Mouse (Mus musculus) heart, embryonic 11.5 days (tissue): Measurements from ENCODE around the gene Iscu. TPM values are rescaled to one million over a fixed set of nuclear protein-coding genes. Genes with fewer than 3 reads are reported as not detected.
A peak's percentile ranks its signal among the peaks of the same experiment; 100 is the strongest.

Source experiments
- ATAC-seq: fragments of 200-750 bp; cut with Nextera tagmentation; replicated peaks from 2 replicates; pipeline ENCODE4 v1.8.0; 2017; ENCODE audit warnings: moderate library complexity; ENCODE audit not compliant: insufficient number of reproducible peaks, low FRiP score, low TSS enrichment
- H3K27ac ChIP-seq: fragments of 300-500 bp; sonication (generic); 2 replicates; pipeline ENCODE4 v1.5.1; 2014; ENCODE audit warnings: mild to moderate bottlenecking, low read depth, low read length
- H3K27me3 ChIP-seq: fragments of 300-500 bp; sonication (generic); 2 replicates; pipeline ENCODE4 v1.6.1; 2014; ENCODE audit warnings: mild to moderate bottlenecking, low read length, mixed read lengths; ENCODE audit not compliant: control insufficient read depth, insufficient read depth
- H3K36me3 ChIP-seq: fragments of 300-500 bp; sonication (generic); 2 replicates; pipeline ENCODE4 v1.6.1; 2014; ENCODE audit warnings: mild to moderate bottlenecking, low read length, moderate library complexity, mixed read lengths; ENCODE audit not compliant: control insufficient read depth, insufficient read depth
- H3K4me1 ChIP-seq: fragments of 300-500 bp; sonication (generic); 2 replicates; pipeline ENCODE4 v1.6.1; 2014; ENCODE audit warnings: low read length; ENCODE audit not compliant: control insufficient read depth, insufficient read depth
- H3K4me2 ChIP-seq: fragments of 300-500 bp; sonication (generic); 2 replicates; pipeline ENCODE4 v1.6.1; 2014; ENCODE audit warnings: mild to moderate bottlenecking, moderate library complexity
- H3K4me3 ChIP-seq: fragments of 300-500 bp; sonication (generic); 2 replicates; pipeline ENCODE4 v1.5.1; 2014; ENCODE audit warnings: low read depth, low read length
- H3K9ac ChIP-seq: fragments of 300-500 bp; sonication (generic); 2 replicates; pipeline ENCODE4 v1.6.1; 2014; ENCODE audit warnings: mild to moderate bottlenecking, low read depth, low read length, moderate library complexity
- H3K9me3 ChIP-seq: fragments of 300-500 bp; sonication (generic); replicated peaks from 2 replicates; pipeline ENCODE4 v1.6.1; 2016; ENCODE audit warnings: low read length; ENCODE audit not compliant: control insufficient read depth
- WGBS: fragments of 180-500 bp; shearing (Covaris S2); extraction: QIAGEN DNeasy Blood & Tissue Kit; methylation state at CpG from one replicate; pipeline ENCODE4 v1.1.7; 2014; ENCODE audit not compliant: insufficient replicate concordance; 5-methylcytosine and 5-hydroxymethylcytosine counted together
- polyA plus RNA-seq: library from polyadenylated mRNA; unstranded; fragments of >200 nt; fragmentation: Nextera tagmentation; extraction: Ambion mirVana; gene quantifications from 2 replicates; pipeline ENCODE4 v1.2.1, GENCODE M21; 2014

The Iscu gene
- 104 and 106 TPM in 2 replicates for polyA plus RNA-seq

GRCm38 (mm10) chr5:113772450-113772895 is at the start of gene Iscu, which contains the start of gene Sart3:
Gene Iscu, plus strand, starts transcription at chr5:113772748.
Gene Sart3, minus strand, starts transcription at chr5:113772510.
- Histone ChIP-seq H3K4me1 (peaks cover 12% of the 10 kb centered on the region), H3K27ac (peak within 1 kb of the TSS; percentile 99), H3K36me3 (peaks cover 16% of the 10 kb centered on the region), H3K9ac (peak within 1 kb of the TSS; percentile 97), H3K9me3 (no peaks in the 10 kb centered on the region), H3K27me3 (no peaks in the 10 kb centered on the region), H3K4me3 (peak within 1 kb of the TSS; percentile 98), H3K4me2 (peak within 1 kb of the TSS; percentile 97)
- ATAC-seq = peak; percentile 87
- WGBS = under 1% methylated on average over 49 of the region's 49 CpGs

GRCm38 (mm10) chr5:113723567-113724237 is 48.8 kb upstream of the Iscu start:
- H3K27ac ChIP-seq = no peak overlapping the region
- 23% methylated on average over 8 of the region's 8 CpGs for WGBS
- no peak overlapping the region for H3K9ac ChIP-seq
- H3K9me3 ChIP-seq = no peaks in the 10 kb centered on the region
- ATAC-seq = no peak
- no peak overlapping the region for H3K4me2 ChIP-seq
- no peak overlapping the region for H3K4me3 ChIP-seq
- no peaks in the 10 kb centered on the region for H3K36me3 ChIP-seq
- peaks cover 7% of the 10 kb centered on the region for H3K27me3 ChIP-seq
- H3K4me1 ChIP-seq = no peaks in the 10 kb centered on the region

GRCm38 (mm10) chr5:113724446-113724845 is 48.1 kb upstream of the Iscu start, which contains the start of gene 1700069L16Rik:
Gene 1700069L16Rik, minus strand, starts transcription at chr5:113724772.
- Histone ChIP-seq H3K4me3 (no peak within 1 kb of the TSS), H3K4me2 (no peak within 1 kb of the TSS), H3K27ac (no peak within 1 kb of the TSS), H3K4me1 (no peaks in the 10 kb centered on the region), H3K9ac (no peak within 1 kb of the TSS), H3K27me3 (peaks cover 7% of the 10 kb centered on the region), H3K36me3 (no peaks in the 10 kb centered on the region), H3K9me3 (no peaks in the 10 kb centered on the region)
- no peak for ATAC-seq
- WGBS = 5% methylated on average over 15 of the region's 15 CpGs

GRCm38 (mm10) chr5:113725417-113725816 is 47.1 kb upstream of the Iscu start:
- no peaks in the 10 kb centered on the region for H3K4me1 ChIP-seq
- H3K9ac ChIP-seq = no peak overlapping the region
- H3K4me2 ChIP-seq = no peak overlapping the region
- H3K27me3 ChIP-seq = peaks cover 7% of the 10 kb centered on the region
- H3K9me3 ChIP-seq = no peaks in the 10 kb centered on the region
- no peak overlapping the region for H3K4me3 ChIP-seq
- no peaks in the 10 kb centered on the region for H3K36me3 ChIP-seq
- H3K27ac ChIP-seq = no peak overlapping the region
- ATAC-seq = no peak
- 72% methylated on average over 12 of the region's 12 CpGs for WGBS

- peaks cover 7% of the 10 kb centered on the region for H3K27me3 ChIP-seq
- no peaks in the 10 kb centered on the region for H3K9me3 ChIP-seq
- 62% methylated on average over 6 of the region's 6 CpGs for WGBS
- H3K36me3 ChIP-seq = no peaks in the 10 kb centered on the region
- H3K9ac ChIP-seq = no peak overlapping the region
- ATAC-seq = no peak
- H3K4me2 ChIP-seq = no peak overlapping the region
- H3K27ac ChIP-seq = no peak overlapping the region
- no peak overlapping the region for H3K4me3 ChIP-seq
- H3K4me1 ChIP-seq = no peaks in the 10 kb centered on the region
Measured at GRCm38 (mm10) chr5:113726618-113727017, 45.9 kb upstream of the Iscu start.

GRCm38 (mm10) chr5:113727238-113727637 is 45.3 kb upstream of the Iscu start:
- H3K27me3 ChIP-seq = peaks cover 7% of the 10 kb centered on the region
- H3K9me3 ChIP-seq = no peaks in the 10 kb centered on the region
- 49% methylated on average over 12 of the region's 12 CpGs for WGBS
- no peaks in the 10 kb centered on the region for H3K36me3 ChIP-seq
- H3K4me1 ChIP-seq = no peaks in the 10 kb centered on the region
- no peak overlapping the region for H3K4me2 ChIP-seq
- ATAC-seq = no peak
- H3K9ac ChIP-seq = no peak overlapping the region
- H3K4me3 ChIP-seq = no peak overlapping the region
- H3K27ac ChIP-seq = no peak overlapping the region

GRCm38 (mm10) chr5:113728011-113728410 is 44.5 kb upstream of the Iscu start:
- no peak for ATAC-seq
- Histone ChIP-seq H3K9me3 (no peaks in the 10 kb centered on the region), H3K4me1 (no peaks in the 10 kb centered on the region), H3K27ac (no peak overlapping the region), H3K4me3 (no peak overlapping the region), H3K27me3 (peaks cover 7% of the 10 kb centered on the region), H3K4me2 (no peak overlapping the region), H3K9ac (no peak overlapping the region), H3K36me3 (no peaks in the 10 kb centered on the region)
- WGBS = 78% methylated on average over 7 of the region's 7 CpGs

- Histone ChIP-seq H3K4me3 (no peak overlapping the region), H3K27ac (no peak overlapping the region), H3K4me2 (no peak overlapping the region), H3K27me3 (peaks cover 7% of the 10 kb centered on the region), H3K36me3 (no peaks in the 10 kb centered on the region), H3K9ac (no peak overlapping the region), H3K9me3 (no peaks in the 10 kb centered on the region), H3K4me1 (no peaks in the 10 kb centered on the region)
- 77% methylated on average over 7 of the region's 7 CpGs for WGBS
- ATAC-seq = no peak
Measured at GRCm38 (mm10) chr5:113728691-113729090, 43.9 kb upstream of the Iscu start.

- Histone ChIP-seq H3K4me1 (peaks cover 4% of the 10 kb centered on the region), H3K36me3 (no peaks in the 10 kb centered on the region), H3K9ac (no peak overlapping the region), H3K4me2 (no peak overlapping the region), H3K4me3 (no peak overlapping the region), H3K27ac (no peak overlapping the region), H3K27me3 (peaks cover 4% of the 10 kb centered on the region; the same call in 1 of the 2 replicates), H3K9me3 (no peaks in the 10 kb centered on the region)
- no peak for ATAC-seq
- WGBS = 61% methylated on average over 7 of the region's 7 CpGs
Measured at GRCm38 (mm10) chr5:113730641-113731121, 41.9 kb upstream of the Iscu start.
